Mouse (Mus musculus) heart, postnatal 36 days (tissue): ENCODE data around the gene Elovl4. TPM values are rescaled to one million over a fixed set of nuclear protein-coding genes. Genes with fewer than 3 reads are reported as not detected.

Source experiments
- DNase-seq, 2 experiments: peaks; one replicate each; pipeline ENCODE4 v3.0.0; 2021 to 2022
- intact Hi-C: fragments of 180-260 bp; cut with DNase I; formaldehyde crosslinking; loops from one replicate; pipeline ENCODE4 v1.15.1; 2025
- total RNA-seq, 2 experiments: library from RNA; stranded (reverse); gene quantifications; 2 replicates each; pipeline ENCODE4 v1.2.3; 2021

Elovl4 gene
- total RNA-seq = under 1 TPM; 0.11 to 0.14 TPM

GRCm38 (mm10) chr9:83805977-83806815 is at the start of gene Elovl4:
TSS of gene Elovl4 (minus strand) at chr9:83806277.
- intact Hi-C loops = no loop called here

GRCm38 (mm10) chr9:83852464-83852863 is 46.4 kb upstream of the Elovl4 start:
- no peak for DNase-seq
- intact Hi-C loops = no loop called here

More at GRCm38 (mm10) chr9:83805977-83806815, at the start of gene Elovl4:
- peak; percentile 42 to 50 for DNase-seq

- no peak for DNase-seq
- intact Hi-C loops = loop anchor here (5.0 to 10.0 kb wide), 2 partner anchors 87 to 390 kb away; partner anchors contain the start of gene Lca5
These were observed 28.8 kb upstream of the Elovl4 start for GRCm38 (mm10) chr9:83834748-83835313.

GRCm38 (mm10) chr9:83833811-83834747 is 28.0 kb upstream of the Elovl4 start, which contains the start of gene Ttk:
TSS of gene Ttk (plus strand) at chr9:83834689.
- intact Hi-C loops = loop anchor here (5.0 to 10.0 kb wide), 2 partner anchors 88 to 389 kb away; partner anchors contain the start of gene Lca5
- DNase-seq = peak; percentile 88 to 89

- intact Hi-C loops = loop anchor here (5.0 to 10.0 kb wide), 2 partner anchors 91 to 386 kb away; partner anchors contain the start of gene Lca5
- no peak for DNase-seq
These were observed 25.1 kb upstream of the Elovl4 start for GRCm38 (mm10) chr9:83831152-83831551.

- intact Hi-C loops = loop anchor here (5.0 to 10.0 kb wide), 2 partner anchors 92 to 385 kb away; partner anchors contain the start of gene Lca5
- no peak for DNase-seq
These were observed 23.8 kb upstream of the Elovl4 start for GRCm38 (mm10) chr9:83829896-83830295.

- intact Hi-C loops = no loop called here
- no peak for DNase-seq
These were observed 16.8 kb upstream of the Elovl4 start for GRCm38 (mm10) chr9:83822925-83823324.

GRCm38 (mm10) chr9:83820976-83821375 is 14.9 kb upstream of the Elovl4 start:
- intact Hi-C loops = no loop called here
- no peak for DNase-seq

GRCm38 (mm10) chr9:83819188-83819587 is 13.1 kb upstream of the Elovl4 start:
- intact Hi-C loops = no loop called here
- DNase-seq = no peak

- peak; percentile 24 to 48 for DNase-seq
- intact Hi-C loops = loop anchor here (1.0 kb wide), 1 partner anchor 96 kb away; no protein-coding TSS in a partner anchor
These were observed 1.5 kb upstream of the Elovl4 start for GRCm38 (mm10) chr9:83807562-83807961.

- intact Hi-C loops = no loop called here
- peak in 1 of 2 experiments; percentile 3 for DNase-seq
These were observed 707 bp downstream of the Elovl4 start for GRCm38 (mm10) chr9:83805164-83805976.

GRCm38 (mm10) chr9:83804341-83804740 is 1.7 kb downstream of the Elovl4 start:
- no peak for DNase-seq
- intact Hi-C loops = no loop called here

- intact Hi-C loops = no loop called here
- DNase-seq = no peak
These were observed 8.2 kb downstream of the Elovl4 start for GRCm38 (mm10) chr9:83797898-83798297.

- intact Hi-C loops = no loop called here
These were observed 9.2 kb downstream of the Elovl4 start for GRCm38 (mm10) chr9:83796875-83797274.

GRCm38 (mm10) chr9:83789326-83789725 is 16.8 kb downstream of the Elovl4 start:
- DNase-seq = no peak
- intact Hi-C loops = no loop called here

More at GRCm38 (mm10) chr9:83796875-83797274, 9.2 kb downstream of the Elovl4 start:
- DNase-seq = no peak

GRCm38 (mm10) chr9:83785501-83785900 is 20.6 kb downstream of the Elovl4 start:
- DNase-seq = no peak
- intact Hi-C loops = no loop called here

GRCm38 (mm10) chr9:83778317-83778960 is 27.6 kb downstream of the Elovl4 start:
- intact Hi-C loops = no loop called here

GRCm38 (mm10) chr9:83761318-83761717 is 44.8 kb downstream of the Elovl4 start:
- DNase-seq = no peak
- intact Hi-C loops = no loop called here

More at GRCm38 (mm10) chr9:83778317-83778960, 27.6 kb downstream of the Elovl4 start:
- no peak for DNase-seq

GRCm38 (mm10) chr9:83731877-83732276 is 74.2 kb downstream of the Elovl4 start:
- intact Hi-C loops = no loop called here
- DNase-seq = no peak
